Mouse (Mus musculus) heart, embryonic 11.5 days (tissue): Measurements from ENCODE around the gene Epn1. TPM values are rescaled to one million over a fixed set of nuclear protein-coding genes. Genes with fewer than 3 reads are reported as not detected.

Experiments
- ATAC-seq: fragments of 200-750 bp; cut with Nextera tagmentation; replicated peaks from 2 replicates; pipeline ENCODE4 v1.8.0; 2017; ENCODE audit warnings: moderate library complexity; ENCODE audit not compliant: insufficient number of reproducible peaks, low FRiP score, low TSS enrichment
- H3K27ac ChIP-seq: fragments of 300-500 bp; sonication (generic); 2 replicates; pipeline ENCODE4 v1.5.1; 2014; ENCODE audit warnings: mild to moderate bottlenecking, low read depth, low read length
- H3K27me3 ChIP-seq: fragments of 300-500 bp; sonication (generic); 2 replicates; pipeline ENCODE4 v1.6.1; 2014; ENCODE audit warnings: mild to moderate bottlenecking, low read length, mixed read lengths; ENCODE audit not compliant: control insufficient read depth, insufficient read depth
- H3K36me3 ChIP-seq: fragments of 300-500 bp; sonication (generic); 2 replicates; pipeline ENCODE4 v1.6.1; 2014; ENCODE audit warnings: mild to moderate bottlenecking, low read length, moderate library complexity, mixed read lengths; ENCODE audit not compliant: control insufficient read depth, insufficient read depth
- H3K4me1 ChIP-seq: fragments of 300-500 bp; sonication (generic); 2 replicates; pipeline ENCODE4 v1.6.1; 2014; ENCODE audit warnings: low read length; ENCODE audit not compliant: control insufficient read depth, insufficient read depth
- H3K4me2 ChIP-seq: fragments of 300-500 bp; sonication (generic); 2 replicates; pipeline ENCODE4 v1.6.1; 2014; ENCODE audit warnings: mild to moderate bottlenecking, moderate library complexity
- H3K4me3 ChIP-seq: fragments of 300-500 bp; sonication (generic); 2 replicates; pipeline ENCODE4 v1.5.1; 2014; ENCODE audit warnings: low read depth, low read length
- H3K9ac ChIP-seq: fragments of 300-500 bp; sonication (generic); 2 replicates; pipeline ENCODE4 v1.6.1; 2014; ENCODE audit warnings: mild to moderate bottlenecking, low read depth, low read length, moderate library complexity
- H3K9me3 ChIP-seq: fragments of 300-500 bp; sonication (generic); replicated peaks from 2 replicates; pipeline ENCODE4 v1.6.1; 2016; ENCODE audit warnings: low read length; ENCODE audit not compliant: control insufficient read depth
- WGBS: fragments of 180-500 bp; shearing (Covaris S2); extraction: QIAGEN DNeasy Blood & Tissue Kit; methylation state at CpG from one replicate; pipeline ENCODE4 v1.1.7; 2014; ENCODE audit not compliant: insufficient replicate concordance; 5-methylcytosine and 5-hydroxymethylcytosine counted together
- polyA plus RNA-seq: library from polyadenylated mRNA; unstranded; fragments of >200 nt; fragmentation: Nextera tagmentation; extraction: Ambion mirVana; gene quantifications from 2 replicates; pipeline ENCODE4 v1.2.1, GENCODE M21; 2014

Gene Epn1
- polyA plus RNA-seq, result 47.0 and 48.1 TPM in 2 replicates

DNA sequence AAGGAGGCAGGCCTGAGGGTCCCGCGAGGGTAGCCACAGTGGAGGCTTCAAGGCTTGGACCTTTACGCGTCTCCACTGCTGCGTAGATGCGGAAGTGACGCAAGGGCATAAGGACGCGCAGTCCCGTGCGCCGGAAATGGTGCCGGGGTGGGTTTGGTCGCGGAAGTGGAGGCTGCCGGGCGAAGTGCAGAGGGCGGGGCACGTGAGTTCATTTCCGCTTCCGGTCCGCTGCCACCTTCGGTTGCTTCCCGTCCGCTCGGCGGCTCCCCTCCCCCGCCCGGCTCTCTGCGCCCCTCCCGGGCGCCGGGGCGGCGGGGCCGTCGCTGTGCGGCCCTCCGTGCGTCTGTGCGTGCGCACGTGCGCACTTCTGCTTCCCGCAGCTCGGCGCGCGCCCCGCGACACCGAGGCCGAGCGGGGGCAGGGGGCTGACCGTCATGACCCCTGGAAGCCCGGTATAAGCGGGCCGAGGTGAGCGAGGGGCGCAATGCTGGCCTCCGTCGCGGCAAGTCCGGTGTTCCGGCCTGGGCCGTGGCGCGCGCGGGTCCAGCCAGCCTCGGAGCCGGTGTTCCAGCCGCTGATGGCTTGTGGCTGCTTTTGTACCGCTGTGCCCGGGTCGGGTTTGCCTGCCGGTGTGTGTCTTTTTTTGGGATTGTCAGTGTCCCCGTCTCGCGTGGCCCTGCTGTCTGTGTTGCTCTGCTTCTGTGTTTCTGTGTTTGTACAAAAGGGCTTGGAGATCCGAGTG lies at the start of gene Epn1:
TSS of gene Epn1 (plus strand) at position 226 of the 742 bp plus-strand sequence.
- Histone ChIP-seq H3K27me3 (no peaks in the 10 kb centered on the region), H3K9ac (peak within 1 kb of the TSS; percentile 91), H3K4me2 (peak within 1 kb of the TSS; percentile 70), H3K4me1 (peaks cover 15% of the 10 kb centered on the region), H3K27ac (peak within 1 kb of the TSS; percentile 95), H3K36me3 (peaks cover 19% of the 10 kb centered on the region), H3K9me3 (no peaks in the 10 kb centered on the region), H3K4me3 (peak within 1 kb of the TSS; percentile 81)
- WGBS, result under 1% methylated on average over 81 of the region's 81 CpGs
- ATAC-seq, result peak; percentile 95

- Histone ChIP-seq H3K4me2 (no peak overlapping the region), H3K4me3 (no peak overlapping the region), H3K9me3 (peaks cover 40% of the 10 kb centered on the region), H3K36me3 (peaks cover 75% of the 10 kb centered on the region), H3K4me1 (no peaks in the 10 kb centered on the region), H3K27ac (no peak overlapping the region), H3K9ac (no peak overlapping the region), H3K27me3 (no peaks in the 10 kb centered on the region)
- WGBS, result 78% methylated on average over 63 of the region's 63 CpGs
- ATAC-seq, result no peak
These were observed 49.3 kb upstream of the Epn1 start for GRCm38 (mm10) chr7:5030554-5031275.

- Histone ChIP-seq H3K9me3 (peaks cover 40% of the 10 kb centered on the region), H3K27ac (no peak overlapping the region), H3K27me3 (no peaks in the 10 kb centered on the region), H3K36me3 (peaks cover 77% of the 10 kb centered on the region), H3K4me3 (no peak overlapping the region), H3K4me2 (no peak overlapping the region), H3K9ac (no peak overlapping the region), H3K4me1 (no peaks in the 10 kb centered on the region)
- WGBS, result 72% methylated on average over 46 of the region's 46 CpGs
- ATAC-seq, result no peak
These were observed 48.5 kb upstream of the Epn1 start for GRCm38 (mm10) chr7:5031496-5031895.

- Histone ChIP-seq H3K27me3 (no peaks in the 10 kb centered on the region), H3K9ac (no peak within 1 kb of the TSS), H3K4me1 (peaks cover 4% of the 10 kb centered on the region; the same call in 1 of the 2 replicates), H3K27ac (no peak within 1 kb of the TSS), H3K9me3 (peaks cover 36% of the 10 kb centered on the region), H3K4me2 (no peak within 1 kb of the TSS), H3K36me3 (peaks cover 68% of the 10 kb centered on the region), H3K4me3 (no peak within 1 kb of the TSS)
- WGBS, result 94% methylated on average over 3 of the region's 3 CpGs
- no peak for ATAC-seq
These were observed 46.2 kb upstream of the Epn1 start, which contains the start of gene 4632433K11Rik for GRCm38 (mm10) chr7:5033818-5034217. TSS of gene 4632433K11Rik (plus strand) at chr7:5034118.

DNA sequence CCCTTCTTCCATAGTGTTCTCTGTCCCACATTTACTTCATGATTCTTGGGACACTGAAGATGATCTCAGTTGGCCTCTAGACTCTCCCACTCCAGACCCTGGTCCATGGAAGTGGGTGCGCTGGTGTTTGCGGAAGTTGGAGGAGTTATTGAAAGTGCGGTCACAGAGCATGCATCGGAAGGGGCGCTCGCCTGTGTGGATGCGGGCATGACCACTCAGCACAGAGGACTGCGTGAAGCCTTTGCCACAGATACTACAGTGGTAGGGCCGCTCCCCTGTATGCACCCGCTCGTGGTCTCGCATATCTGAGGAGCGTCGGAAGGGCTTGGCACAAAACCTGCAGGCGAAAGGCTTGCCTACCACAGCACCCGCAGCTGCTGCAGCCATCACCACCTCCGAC lies 44.4 kb upstream of the Epn1 start:
- no peak overlapping the region for H3K4me3 ChIP-seq
- no peak for ATAC-seq
- WGBS, result 91% methylated on average over 17 of the region's 17 CpGs
- no peaks in the 10 kb centered on the region for H3K27me3 ChIP-seq
- peaks cover 19% of the 10 kb centered on the region for H3K9me3 ChIP-seq
- peaks cover 4% of the 10 kb centered on the region; the same call in 1 of the 2 replicates for H3K4me1 ChIP-seq
- peaks cover 49% of the 10 kb centered on the region for H3K36me3 ChIP-seq
- H3K9ac ChIP-seq, result no peak overlapping the region
- H3K27ac ChIP-seq, result no peak overlapping the region
- H3K4me2 ChIP-seq, result no peak overlapping the region

GRCm38 (mm10) chr7:5036136-5036535 lies 43.9 kb upstream of the Epn1 start:
- peaks cover 4% of the 10 kb centered on the region; the same call in 1 of the 2 replicates for H3K4me1 ChIP-seq
- H3K4me3 ChIP-seq, result no peak overlapping the region
- peaks cover 44% of the 10 kb centered on the region for H3K36me3 ChIP-seq
- no peak overlapping the region for H3K4me2 ChIP-seq
- H3K9me3 ChIP-seq, result peaks cover 13% of the 10 kb centered on the region
- H3K9ac ChIP-seq, result no peak overlapping the region
- ATAC-seq, result no peak
- no peaks in the 10 kb centered on the region for H3K27me3 ChIP-seq
- 83% methylated on average over 9 of the region's 9 CpGs for WGBS
- no peak overlapping the region for H3K27ac ChIP-seq

DNA sequence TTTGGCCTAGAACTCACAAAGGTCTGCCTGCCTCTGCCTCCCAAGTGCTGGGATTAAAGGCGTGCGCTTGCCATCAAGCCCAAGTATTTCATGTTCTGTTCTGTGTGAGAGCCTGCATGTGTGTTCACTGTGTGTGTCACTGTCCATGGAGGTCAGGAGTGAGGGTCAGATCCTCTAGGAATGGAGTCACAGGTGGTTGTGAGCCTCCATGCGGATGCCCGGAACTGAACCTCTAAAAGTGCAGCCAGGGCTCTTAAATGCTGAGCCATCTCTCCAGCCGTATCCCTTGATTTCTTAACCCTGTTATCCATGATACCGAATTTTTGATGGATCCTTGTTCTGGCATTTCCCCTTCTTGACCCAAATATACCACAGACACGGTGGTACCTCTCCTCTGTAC lies 43.0 kb upstream of the Epn1 start:
- Histone ChIP-seq H3K27ac (no peak overlapping the region), H3K9me3 (peaks cover 5% of the 10 kb centered on the region), H3K9ac (no peak overlapping the region), H3K4me2 (no peak overlapping the region; the same call in 1 of the 2 replicates), H3K27me3 (no peaks in the 10 kb centered on the region), H3K36me3 (peaks cover 35% of the 10 kb centered on the region), H3K4me3 (no peak overlapping the region; the same call in 1 of the 2 replicates), H3K4me1 (peaks cover 4% of the 10 kb centered on the region; the same call in 1 of the 2 replicates)
- WGBS, result 87% methylated on average over 7 of the region's 7 CpGs
- ATAC-seq, result no peak

DNA sequence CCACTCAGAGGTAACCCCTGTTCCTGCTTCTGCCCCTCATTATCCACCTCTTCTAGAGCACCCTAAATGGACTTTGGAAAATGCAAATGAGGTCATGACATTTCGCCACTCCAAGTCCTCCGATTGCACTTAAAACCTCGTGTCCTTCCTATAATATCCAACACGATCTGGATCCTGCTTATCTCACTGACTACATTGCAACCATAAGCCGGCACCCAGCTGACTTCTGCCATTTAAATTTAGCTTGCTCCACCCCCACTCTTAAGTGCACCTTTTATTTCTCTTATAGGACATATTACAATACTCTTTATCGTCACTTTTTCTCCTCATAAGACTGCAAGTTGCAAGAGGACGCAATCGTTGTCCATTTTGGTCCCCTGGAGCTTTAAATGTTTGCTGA lies 42.6 kb upstream of the Epn1 start:
- peaks cover 31% of the 10 kb centered on the region for H3K36me3 ChIP-seq
- H3K27ac ChIP-seq, result peak overlapping the region; percentile 89; the same call in 1 of the 2 replicates
- peak overlapping the region; percentile 71 for H3K4me2 ChIP-seq
- ATAC-seq, result no peak
- no peaks in the 10 kb centered on the region for H3K27me3 ChIP-seq
- peak overlapping the region; percentile 62 for H3K4me3 ChIP-seq
- peaks cover under 1% of the 10 kb centered on the region for H3K9me3 ChIP-seq
- 78% methylated on average over 8 of the region's 8 CpGs for WGBS
- no peak overlapping the region for H3K9ac ChIP-seq
- H3K4me1 ChIP-seq, result peaks cover 4% of the 10 kb centered on the region; the same call in 1 of the 2 replicates
